Mouse (Mus musculus): ENCODE data around the gene Kif20b.
A peak's percentile ranks its signal among the peaks of the same experiment; 100 is the strongest.

The Kif20b gene

DNA sequence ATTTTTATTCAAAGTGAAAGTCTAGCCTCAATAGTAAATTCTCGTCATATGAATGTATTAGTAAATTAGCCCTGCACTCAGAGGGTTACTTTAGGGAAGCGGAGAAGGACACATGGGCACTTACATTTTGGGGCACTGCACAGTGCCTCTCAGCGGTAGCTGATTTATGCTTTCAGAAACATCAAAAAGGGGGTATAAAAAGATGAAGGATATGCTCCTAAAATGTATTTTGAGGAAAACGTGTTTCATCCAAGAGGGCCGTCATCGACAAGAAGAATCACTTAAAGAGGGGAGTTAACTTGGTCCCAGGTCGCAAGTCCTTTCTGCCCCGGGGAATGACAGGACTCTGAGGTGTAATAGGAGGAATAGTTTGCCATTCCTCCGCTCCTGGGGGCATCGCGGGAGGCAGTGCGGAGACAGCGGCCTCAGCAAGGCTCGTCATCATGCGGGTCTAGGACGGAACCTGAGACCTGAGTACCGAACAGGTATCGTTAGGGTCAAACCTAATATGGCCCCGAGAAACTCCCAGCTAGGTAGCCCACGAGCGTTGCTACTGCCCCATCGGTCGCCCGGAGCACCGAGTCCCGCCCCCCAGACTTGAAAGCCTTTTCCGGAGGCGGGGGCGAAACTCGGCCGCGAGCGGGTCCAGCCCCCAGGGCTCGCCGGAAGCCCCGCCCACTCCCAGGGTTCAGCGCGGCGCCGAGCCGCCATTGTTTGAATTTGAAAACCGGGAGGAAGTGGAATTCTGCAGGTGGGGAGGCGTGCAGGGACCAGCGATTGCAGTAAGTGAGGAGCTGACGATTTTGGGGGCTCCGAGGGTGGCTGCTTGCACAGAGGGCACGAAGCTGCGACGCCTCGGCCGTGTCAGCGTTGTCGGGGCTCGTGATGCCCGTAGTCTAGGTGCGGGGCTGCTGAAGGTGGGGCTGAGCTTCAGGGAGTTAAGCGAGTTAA lies at the start of gene Kif20b:
Gene Kif20b (plus strand): TSS at position 710 of the 951 bp plus-strand sequence.
- peak; percentile 89 for DNase-seq (ENCODE audit: low spot score)

DNA sequence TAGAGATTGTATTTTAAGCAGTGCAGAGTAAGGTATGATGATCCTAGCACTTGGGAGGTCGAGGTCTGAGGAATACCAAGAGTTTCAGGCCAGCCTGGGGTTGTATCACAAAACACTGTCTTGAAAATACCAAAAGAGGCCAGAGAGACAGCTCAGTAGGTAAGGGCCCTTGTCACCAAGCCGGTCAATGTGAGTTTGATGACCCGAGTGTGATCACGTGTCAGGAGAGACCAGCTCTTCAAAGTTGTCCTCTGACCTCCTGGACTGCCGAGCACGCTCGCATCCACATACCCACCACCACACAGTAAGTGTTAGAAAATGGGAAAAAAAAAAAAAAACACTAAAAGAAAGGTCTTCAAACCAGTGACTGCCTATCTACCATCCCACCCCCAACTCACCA lies 45.5 kb upstream of the Kif20b start:
- DNase-seq (ENCODE audit: low spot score), result no peak

DNA sequence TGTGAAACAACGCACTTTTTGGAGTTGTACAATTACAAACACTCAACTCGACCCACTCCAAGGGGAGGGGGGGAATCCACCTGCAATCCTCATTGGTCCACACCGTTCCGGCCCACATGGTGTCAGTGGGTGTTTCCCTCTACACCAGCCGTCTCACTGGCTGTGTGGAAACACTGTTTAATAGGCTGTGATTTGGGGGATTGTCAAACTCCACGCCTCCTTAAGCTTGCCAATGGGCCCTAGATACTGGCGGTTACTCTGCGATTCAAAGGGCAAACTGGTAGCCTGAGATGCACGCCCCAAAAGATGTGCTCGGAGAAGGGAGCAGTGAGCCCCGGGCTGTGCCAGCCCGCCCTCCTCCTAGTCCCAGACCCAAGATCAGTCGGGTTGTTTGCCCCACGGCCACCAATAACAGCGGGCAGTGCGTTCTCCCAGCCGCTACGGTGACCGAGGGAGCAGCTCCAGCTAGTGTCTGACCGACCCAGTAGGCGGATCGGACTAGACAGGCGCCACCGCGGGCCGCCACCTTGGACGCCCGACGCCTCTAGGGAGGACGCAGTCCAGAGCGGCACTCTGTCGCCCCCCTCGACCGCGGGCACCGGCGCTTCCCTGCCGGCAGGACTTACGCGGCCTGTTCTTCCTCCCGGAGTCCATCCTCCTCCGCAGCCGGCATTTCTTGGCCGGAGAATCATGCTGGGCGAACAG lies 44.1 kb upstream of the Kif20b start:
- DNase-seq (ENCODE audit: low spot score), result peak; percentile 69

DNA sequence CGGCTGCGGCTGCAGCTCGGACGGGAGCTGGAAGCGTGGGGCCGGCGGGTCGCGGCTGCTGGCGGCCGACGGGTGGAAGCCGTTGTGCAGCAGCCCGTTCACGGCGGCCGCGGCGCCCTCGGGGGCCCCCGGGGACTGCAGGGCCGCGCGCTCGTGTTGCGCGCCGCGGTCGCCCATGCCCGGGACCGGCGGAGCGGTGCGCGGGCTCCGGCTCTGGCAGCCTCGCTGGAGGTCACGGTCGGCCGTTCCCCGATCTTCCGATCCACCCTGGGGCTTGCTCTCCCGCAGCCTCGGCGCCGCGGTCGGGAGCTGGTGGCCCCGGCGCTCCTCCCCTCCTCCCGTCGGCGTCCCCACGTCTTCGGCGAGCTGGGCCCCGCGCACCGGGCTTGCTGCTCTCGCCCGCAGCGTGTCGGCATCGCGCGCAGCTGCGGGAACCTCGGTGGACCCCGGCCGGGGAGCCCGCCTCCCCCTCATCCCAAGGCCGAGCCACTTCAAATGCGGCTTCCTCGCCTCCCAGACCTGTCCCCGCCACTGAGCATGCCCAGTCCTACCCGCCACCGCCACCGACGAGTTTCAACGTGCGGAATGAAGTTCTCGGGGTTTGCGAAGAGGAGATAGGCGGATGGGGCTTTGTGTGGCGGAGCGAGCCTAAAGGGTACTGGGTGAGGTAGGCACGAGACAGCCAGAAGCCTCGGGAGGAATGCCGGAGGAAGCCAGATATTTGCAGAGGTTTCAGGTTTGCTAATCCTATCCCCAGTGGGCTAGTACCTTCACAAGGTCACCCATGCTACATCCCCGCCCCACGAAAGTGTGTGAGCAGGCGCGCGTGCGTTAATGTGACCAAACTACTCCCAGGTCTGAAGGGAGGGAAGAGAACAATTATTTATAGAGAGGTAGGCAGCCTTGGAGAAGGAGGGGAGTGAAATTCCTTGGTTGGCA lies 43.3 kb upstream of the Kif20b start, which contains the start of gene Pank1:
Gene Pank1 (minus strand): TSS at position 853 of the 939 bp plus-strand sequence.
- peak; percentile 48 for DNase-seq (ENCODE audit: low spot score)

DNA sequence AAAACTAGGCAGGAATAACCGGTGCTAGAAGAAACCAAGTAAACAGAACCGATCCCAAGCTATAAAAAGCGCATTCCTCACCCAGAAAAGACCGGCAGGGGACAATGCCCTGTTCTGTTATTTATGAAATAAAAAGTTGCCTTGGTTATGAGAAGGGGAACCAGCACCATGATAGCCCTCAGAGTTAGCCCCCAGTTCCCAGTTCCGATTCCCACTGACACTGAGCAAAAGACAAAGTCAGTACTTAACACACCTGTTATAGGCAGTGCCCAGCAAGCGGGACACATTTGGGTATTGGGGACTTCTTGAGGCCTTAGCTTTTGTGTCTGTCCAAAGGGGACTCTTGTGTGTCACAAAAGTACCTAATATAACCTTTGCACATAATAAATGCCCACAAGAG lies 42.5 kb upstream of the Kif20b start:
- no peak for DNase-seq (ENCODE audit: low spot score)

DNA sequence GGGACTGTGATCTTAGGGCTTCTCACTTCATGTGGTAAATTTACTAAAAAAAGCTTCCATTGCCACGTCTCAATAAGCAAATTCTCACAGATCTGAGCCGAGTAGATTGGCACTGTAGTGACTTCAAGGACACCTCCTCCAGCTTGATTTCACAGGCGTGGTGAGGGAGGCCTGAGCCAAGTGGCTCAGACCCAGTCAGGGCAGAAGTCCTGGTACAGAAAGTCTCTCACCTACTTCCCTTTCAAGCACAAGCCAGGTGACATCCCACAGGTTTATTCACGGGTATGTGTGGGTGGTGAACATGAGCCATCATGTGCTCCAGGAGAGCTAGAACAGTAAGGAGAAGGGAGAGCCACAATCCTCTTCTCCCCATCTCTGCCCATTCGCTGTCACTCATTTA lies 41.0 kb upstream of the Kif20b start:
- no peak for DNase-seq (ENCODE audit: low spot score)

DNA sequence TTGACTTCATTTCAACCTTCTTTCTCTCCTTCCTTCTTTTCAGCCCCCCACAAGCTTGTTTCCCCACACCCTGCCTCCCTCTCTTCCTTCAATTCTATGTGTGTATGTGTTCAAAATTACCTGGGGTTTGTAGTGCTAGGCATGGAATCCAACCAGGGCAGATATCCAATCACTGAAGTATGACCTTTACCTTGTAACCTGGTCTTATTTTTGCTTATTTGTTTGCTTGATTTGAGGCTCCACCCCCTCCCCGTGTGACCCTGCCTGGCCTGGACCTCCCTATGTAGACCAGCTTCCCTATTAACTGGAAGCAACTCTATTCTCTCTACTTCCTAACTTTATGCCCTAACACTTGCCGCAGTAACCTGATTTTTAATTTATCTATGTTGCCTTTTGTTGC lies 39.7 kb upstream of the Kif20b start:
- no peak for DNase-seq (ENCODE audit: low spot score)

DNA sequence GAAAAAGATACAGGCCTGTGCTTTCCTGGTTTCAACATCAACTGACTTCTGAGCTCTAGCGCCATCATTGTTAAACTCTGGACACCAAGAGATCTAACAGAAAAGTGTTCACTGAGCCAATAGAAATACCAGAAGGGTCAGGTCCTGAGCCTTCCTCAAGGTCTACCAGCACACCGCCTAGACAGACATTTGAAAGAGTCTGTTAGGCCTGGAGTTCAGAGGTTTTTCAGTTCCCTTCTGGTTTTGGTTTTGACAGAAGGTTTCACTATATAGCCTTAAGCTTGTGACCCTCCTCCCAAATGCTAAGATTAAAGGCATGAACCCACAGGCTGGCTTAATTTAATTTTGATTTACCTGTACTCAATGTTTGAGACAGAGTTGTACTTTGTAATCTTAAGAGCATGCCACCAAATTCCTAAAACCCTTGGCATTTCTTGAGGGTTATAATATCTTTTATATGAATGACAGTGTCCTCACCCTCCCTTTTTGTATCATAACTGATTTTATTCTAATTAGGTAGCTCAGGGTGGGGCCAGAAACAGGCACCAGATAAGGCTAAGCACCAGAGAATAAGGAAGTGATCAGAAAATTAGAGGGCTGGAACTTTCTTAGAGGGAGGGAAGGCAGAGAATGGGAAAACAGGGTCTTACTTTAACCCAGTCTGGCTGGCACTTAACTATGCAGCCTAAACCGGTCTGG lies 38.5 kb upstream of the Kif20b start:
- no peak for DNase-seq (ENCODE audit: low spot score)

DNA sequence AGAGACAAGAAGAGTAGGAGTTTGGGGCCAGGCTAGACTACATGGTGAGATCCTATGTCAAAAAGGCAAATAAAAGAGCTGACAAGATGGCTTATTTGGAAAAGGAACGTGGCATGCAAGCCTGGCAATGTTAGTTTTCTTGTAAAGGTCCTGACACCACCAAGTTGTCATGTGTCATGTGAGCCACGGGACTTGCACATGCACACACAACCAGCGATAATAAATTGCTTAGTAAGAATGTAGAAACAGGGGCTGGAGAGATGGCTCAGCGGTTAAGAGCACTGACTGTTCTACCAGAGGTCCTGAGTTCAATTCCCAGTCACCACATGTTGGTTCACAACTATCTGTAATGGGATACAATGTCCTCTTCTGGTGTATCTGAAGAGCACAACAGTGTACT lies 35.8 kb upstream of the Kif20b start:
- no peak for DNase-seq (ENCODE audit: low spot score)

DNA sequence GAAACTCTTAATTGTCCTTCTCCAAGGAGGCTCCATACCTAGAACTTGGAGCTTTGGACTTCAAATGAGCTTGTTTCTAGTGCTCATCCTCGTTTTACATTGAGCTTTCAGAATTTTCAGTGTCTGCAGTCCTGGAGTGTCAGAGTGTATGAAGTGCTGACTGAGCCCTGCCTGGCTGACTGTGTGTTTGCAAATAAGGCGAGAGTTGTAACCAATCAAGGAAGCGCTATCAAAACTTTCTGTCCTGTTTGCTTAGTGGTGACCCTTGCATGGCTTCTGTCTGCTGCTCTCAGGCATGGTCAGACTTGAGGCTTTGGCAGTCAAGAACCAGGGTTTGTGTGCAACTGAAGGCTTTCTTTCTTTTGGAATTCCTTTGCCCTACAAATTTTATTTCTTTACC lies 31.2 kb upstream of the Kif20b start:
- DNase-seq (ENCODE audit: low spot score), result no peak

DNA sequence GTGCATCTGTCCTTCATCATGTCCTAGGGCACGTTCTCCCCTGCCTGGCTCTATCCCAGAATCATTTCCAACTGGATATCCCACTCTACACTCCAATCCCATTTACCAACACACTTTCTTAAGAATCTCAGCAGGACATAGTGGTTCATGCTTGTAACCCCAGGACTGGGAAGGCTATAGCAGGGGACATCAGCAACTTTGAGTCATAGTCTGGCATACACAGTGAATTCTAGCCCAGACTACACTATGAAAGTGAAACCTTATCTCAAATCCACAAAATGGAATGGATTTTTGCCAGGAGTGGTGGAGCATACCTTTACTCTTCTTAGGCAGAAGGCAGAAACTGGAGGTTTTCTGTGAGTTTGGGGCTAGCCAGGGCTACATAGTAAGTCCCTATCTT lies 30.6 kb upstream of the Kif20b start:
- no peak for DNase-seq (ENCODE audit: low spot score)

DNA sequence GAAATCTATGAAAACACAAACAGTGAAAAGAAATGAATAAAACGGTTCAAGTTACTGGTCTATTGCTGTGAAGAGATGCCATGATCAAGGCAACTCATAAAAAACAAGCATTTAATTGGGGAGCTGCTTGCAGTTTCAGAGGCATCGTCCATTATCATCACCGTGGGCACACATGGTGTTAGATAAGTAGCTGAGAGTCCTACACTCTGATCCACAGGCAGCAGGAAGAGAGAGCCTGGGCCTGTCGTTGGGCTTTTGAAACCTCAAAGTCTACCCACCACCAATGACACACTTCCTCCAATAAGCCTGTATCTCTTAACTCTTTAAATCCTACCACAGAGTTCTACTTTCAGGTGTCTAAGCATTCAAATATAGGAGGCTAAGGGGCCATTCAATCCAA lies 27.1 kb upstream of the Kif20b start:
- no peak for DNase-seq (ENCODE audit: low spot score)

DNA sequence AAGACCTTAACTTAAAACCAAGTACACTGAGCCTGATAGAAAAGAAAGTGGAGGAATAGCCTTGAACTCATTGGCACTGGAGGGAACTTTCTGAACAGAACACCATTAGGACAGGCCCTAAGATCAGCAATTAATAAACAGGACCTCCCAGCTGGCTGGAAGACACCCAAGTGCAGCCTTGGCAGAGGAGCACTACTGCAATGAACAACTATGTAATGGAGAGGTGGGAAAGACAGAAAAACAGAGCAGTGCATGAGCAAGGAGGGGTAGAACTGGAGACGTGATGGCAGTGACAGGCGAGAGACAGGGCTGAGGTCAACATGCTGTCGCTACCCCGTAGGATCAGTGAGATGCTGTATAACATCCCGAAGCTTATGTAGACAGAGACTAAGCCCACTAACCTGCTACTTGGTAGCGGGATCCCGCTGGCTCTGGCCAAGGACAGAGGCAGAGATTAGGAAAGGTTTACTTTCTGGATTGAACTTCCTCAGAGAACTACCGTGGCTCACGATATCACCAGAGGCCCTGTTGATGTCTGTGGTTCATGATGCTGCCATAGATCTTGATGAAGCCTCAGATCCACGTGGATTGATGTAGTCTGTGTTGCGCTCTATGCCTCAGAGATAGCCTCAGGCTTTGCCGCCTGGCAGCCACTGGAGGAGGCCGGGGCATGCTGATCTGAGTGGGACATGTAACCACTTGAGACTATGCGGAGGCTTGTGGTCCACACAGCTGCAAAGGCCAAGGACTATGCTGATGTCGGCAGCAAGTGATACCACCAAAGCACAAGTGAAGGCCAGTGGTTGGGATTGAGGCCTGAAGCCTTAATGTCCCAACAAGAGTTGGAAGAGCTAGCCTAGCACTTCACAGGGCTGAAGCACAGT lies 24.8 kb upstream of the Kif20b start:
- DNase-seq (ENCODE audit: low spot score), result no peak

DNA sequence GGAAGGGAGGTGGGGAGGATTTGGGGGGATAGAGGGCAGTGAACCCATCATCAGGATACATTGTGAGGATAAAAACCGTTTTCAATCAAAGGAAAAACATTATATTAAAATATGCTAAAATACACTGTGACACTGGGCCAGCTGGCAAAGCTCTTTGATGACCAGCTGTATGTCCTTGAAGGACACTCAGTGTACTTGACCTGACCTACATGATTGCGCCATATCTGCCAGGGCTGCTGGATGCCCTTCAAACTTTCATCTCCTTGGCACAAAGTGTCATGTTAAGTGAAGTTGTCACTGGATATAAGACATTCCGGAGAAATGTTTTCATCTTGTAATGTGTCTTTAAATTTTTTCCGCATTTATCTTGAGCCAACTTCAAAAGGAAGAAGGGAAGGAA lies 23.2 kb upstream of the Kif20b start:
- DNase-seq (ENCODE audit: low spot score), result no peak

DNA sequence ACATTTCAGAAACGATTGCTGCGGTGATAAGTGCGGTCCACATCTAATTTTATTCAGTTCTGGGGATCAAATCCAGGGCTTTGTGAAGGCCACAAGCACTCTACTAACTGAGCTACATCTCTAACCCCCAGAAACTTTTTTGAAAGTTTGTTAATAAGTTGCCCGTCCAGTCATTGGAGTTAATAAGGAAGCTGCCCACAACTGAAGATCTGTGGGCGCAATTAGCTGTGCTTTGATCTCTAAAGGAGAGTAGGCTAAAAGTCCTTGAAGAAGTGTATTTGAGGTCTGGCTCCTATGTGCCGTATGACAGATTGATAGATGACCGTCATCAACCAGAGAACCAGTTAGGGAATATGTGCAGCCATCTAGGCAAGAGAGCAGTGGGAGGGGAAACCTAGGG lies 20.9 kb upstream of the Kif20b start:
- DNase-seq (ENCODE audit: low spot score), result no peak

DNA sequence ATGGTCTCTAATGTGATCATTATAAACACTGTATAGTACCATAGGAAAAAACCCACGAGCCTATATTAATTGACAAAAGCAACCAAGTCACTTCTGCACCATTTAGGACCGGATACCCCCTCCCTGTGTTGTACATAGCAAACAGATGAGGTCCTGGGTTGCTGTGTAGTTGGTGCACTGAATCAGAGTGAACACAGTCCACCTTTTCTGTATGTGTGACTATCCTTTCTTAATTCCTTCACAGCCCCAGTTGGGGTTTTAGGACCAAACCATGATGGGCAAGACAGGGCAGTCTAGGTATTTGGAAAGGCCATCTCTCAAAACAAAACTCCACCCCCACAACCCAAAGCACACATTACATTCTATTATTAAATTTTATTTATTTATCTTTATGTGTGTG lies 20.4 kb upstream of the Kif20b start:
- DNase-seq (ENCODE audit: low spot score), result no peak

DNA sequence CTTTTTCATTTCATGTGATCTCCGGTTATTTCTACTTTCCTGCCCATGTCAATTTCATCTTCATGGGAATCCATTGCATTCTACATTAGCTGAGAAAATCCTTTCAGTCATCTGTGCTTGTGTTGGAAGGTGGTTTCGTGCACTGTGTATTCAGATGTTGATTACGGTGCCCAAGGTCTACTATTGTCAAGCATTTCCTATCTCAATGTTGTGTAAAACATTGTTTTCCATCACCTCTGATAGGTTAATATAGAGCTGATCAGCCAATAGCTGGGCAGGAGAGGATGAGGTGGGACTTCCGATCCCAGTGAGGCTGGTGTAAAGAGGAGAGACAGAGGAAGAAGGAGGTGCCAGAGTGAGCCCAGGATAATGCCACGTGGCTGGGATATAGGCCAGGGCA lies 18.1 kb upstream of the Kif20b start:
- DNase-seq (ENCODE audit: low spot score), result no peak

DNA sequence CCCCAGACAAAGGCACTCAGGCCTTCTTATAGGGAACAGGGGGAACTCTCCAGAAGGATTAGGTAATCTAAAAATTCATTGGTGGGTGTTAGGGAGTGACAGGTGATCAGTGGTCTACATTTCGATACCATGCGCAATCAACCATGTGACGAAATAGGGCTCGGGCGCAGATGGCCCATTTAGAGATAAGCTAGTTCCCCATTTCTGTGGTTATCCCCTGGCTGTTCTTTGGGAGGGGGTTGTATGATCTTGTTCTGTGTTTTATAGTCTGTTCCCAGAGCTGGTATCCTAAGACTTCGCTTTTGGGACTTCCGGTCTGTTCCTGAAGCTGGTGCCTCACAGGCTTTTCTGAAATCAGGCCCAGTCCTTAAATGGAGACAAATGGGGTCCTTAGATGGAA lies 16.7 kb upstream of the Kif20b start:
- no peak for DNase-seq (ENCODE audit: low spot score)

DNA sequence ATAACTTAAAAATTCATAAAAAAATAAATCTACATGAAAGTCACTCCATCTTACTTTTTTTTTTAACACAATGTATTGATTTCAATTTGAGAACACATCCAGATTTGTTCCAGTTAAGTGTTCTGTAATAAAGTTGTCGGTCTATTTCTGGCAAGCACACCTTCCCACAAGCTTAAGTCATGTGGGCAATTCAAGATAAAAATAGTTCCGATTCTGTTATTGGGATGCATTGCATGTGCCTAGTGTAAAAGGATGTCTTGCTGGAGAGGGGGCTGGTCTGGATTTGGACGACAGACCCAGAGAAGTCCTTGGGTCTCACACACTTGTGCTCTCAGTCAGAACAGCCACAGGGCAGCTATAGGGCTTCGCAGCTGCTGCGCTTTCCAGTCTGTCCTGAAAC lies 15.4 kb upstream of the Kif20b start:
- DNase-seq (ENCODE audit: low spot score), result no peak

DNA sequence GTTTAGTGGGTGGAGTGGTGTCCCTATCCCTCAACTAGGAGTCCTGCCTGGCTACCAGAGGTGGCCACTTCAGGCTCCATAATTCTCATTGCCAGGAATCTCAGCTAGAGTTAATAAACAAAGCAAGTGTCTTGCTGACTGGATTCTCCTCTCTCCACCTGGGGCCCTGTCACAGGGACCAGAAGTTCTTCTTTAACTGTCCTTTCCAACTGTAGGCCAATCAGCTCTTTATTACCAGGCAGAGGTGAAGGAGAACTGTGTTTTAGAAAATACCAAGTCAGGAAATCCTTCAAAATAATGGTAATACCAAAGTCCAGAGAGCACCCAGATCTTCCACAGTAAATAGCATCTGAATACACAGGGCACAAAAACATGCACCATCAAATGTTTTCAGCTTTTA lies 9.8 kb upstream of the Kif20b start:
- DNase-seq (ENCODE audit: low spot score), result no peak

DNA sequence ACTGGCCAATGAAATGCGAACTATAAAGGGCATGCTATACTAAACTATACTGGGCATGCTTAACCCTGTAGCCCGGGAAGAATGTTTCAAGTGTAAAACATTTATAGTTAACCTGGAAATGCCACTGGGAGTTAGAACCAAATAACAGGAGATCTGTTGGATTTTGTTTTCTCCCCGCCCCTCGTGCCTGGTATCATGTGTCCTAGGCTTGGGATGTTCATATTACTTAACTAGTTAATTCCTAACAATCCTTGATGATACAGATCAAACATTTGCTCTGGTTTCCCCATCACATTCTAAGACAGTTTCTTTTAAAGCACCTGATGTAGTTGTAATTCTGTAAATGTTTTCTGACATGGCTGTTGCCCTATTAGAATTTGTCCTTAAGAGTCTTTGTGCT lies 2.1 kb upstream of the Kif20b start:
- no peak for DNase-seq (ENCODE audit: low spot score)
